Mouse (Mus musculus): ENCODE results near the gene Gm20219.

- TF ChIP-seq POLR2A (IDR thresholded peaks at IDR 0.05; ENCODE audit: borderline replicate concordance, insufficient read depth, low read length) = no peak
- TF ChIP-seq CTCF (IDR thresholded peaks at IDR 0.05; ENCODE audit: borderline replicate concordance, insufficient read depth, low read depth, low read length) = no peak
These were observed 34.7 kb upstream of the Gm20219 start for GRCm38 (mm10) chr17:56588921-56589320.
